Mouse (Mus musculus) CH12.LX (cell line): ENCODE data around the gene Pitx1.

Experiments
- BHLHE40 ChIP-seq: IDR thresholded peaks from 2 replicates; pipeline ENCODE4 v1.6.1; 2011; ENCODE audit warnings: mild to moderate bottlenecking, low read depth, low read length, improper control_type of control experiment
- CTCF ChIP-seq, 2 experiments: IDR thresholded peaks in 1 of 2; conservative IDR thresholded peaks in 1 of 2; 2 replicates each; pipeline ENCODE4 v1.5.1; 2011 to 2012; ENCODE audit warnings: low read depth in 2 of 2, low read length in 2 of 2, improper control_type of control experiment in 1 of 2, inconsistent platforms in 1 of 2, mild to moderate bottlenecking in 1 of 2, moderate library complexity in 1 of 2
- MAX ChIP-seq: IDR thresholded peaks from 2 replicates; pipeline ENCODE4 v1.6.1; 2011; ENCODE audit warnings: low read length, improper control_type of control experiment
- ZNF384 ChIP-seq: IDR thresholded peaks from 2 replicates; pipeline ENCODE4 v1.6.1; 2012; ENCODE audit warnings: low read depth, low read length, improper control_type of control experiment, inconsistent platforms

DNA sequence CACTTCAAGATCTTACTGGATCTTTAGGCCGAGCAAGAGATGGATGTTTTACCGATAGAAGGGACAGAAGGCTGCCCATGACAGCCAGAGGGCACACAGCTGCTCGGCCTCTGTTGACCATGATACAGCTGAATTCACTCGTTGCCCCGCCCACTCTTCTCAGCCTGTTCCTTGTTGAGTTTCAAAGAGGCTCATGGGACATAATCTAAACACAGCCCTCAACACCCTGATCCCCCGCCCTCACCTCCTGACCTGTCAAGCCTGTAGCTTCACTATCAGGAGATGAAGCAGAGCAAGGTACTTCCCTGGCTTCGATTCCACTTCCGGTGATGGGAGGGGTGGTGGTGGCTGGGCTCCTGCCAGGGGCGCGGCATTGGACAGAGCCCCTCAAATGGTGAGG lies 11.8 kb upstream of the Pitx1 start:
- TF ChIP-seq CTCF (conservative IDR thresholded peaks at IDR 0.05 in 1 of 2, IDR thresholded peaks at IDR 0.05 in 1 of 2; ENCODE audit: low read depth in 2 of 2, low read length in 2 of 2) (no peak), ZNF384 (no peak), BHLHE40 (no peak), MAX (no peak)
